Mouse (Mus musculus): ENCODE results near the gene Nrm.
A peak's percentile ranks its signal among the peaks of the same experiment; 100 is the strongest.

The Nrm gene

DNA sequence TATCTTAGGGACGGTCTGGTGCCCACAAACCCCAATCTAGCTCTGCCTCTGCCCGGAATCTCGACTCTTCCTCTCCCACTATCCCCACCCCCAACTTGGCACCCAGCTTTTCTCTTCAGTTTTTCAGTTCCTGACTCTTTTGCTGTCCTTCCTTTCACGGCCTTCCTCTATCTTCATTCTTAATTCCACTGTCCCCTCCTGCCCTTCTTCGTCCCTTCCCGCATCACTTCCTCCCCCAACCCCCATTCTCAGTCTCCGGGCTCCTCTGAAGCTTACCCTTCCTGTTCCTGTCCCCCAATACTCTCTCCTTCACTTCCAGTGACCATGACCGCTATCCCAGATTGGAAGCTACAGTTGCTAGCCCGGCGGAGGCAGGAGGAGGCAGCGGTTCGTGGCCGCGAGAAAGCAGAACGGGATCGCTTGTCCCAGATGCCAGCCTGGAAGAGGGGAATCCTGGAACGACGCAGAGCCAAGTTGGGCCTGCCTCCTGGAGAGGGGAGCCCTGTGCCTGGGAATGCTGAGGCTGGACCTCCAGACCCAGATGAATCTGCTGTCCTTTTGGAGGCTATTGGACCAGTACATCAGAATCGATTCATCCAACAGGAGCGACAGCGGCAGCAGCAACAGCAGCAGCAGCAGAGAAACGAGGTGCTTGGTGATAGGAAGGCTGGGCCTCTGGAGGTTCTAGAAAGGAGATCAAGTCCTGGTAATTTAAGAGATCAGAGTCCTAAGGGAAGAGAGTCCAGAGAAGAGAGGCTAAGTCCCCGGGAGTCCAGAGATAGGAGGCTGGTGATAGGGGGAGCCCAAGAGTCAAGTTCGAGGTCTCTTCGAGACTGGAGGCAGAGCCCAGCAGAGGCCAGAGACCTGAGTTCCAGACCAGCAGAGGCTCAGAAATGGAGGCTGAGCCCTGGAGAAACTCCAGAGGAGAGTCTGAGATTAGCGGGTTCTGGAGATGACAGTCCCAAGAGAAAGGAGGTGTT lies 6.1 kb downstream of the Nrm start:
- DNase-seq (ENCODE audit: low spot score in 2 of 2): no peak

DNA sequence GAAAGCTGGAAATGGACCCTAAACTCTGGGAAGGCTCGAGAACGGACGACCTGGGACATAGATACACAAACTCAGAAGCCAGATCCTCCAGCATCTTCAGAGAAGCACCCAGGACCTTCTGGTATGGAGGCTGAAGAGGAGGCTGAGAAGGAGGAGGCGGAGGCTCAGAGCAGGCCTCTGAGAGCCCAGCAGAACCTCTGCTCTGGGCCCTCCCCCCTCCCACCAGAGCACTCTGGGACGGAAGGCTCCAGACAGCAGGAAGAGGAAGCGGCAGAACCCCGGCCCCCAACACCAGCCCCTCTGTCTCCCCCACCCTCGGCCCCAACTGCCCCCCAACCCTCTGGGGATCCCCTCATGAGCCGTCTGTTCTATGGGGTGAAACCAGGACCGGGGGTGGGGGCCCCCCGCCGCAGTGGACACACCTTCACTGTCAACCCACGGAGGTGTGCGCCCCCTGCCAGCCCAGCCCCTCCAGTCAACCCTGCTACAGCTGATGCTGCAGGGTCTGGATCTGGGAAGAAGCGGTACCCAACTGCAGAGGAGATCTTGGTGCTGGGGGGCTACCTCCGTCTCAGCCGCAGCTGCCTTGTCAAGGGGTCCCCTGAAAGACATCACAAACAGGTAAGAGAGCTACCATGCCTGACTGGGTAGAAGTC lies 7.2 kb downstream of the Nrm start:
- no peak for DNase-seq (ENCODE audit: low spot score in 2 of 2)

DNA sequence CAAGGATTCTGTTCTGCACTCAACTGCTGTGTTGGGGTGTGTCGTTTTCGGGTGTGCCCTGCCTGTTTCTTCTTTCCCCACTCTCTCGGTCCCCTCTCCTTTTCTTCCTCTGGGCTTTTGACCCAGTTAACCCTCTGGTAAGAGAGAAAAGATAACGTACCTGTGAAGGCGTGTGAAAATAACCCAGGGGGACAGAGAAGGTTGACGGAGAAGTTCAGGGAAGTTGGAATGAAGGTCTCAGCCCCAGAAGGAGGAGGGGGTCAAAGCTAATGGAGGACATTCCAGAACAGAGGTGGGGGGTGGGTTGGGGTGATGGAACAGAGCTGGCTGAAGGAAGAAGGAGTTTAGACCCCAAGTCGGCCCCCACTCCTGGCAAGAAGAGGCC lies 7.8 kb downstream of the Nrm start:
- no peak for DNase-seq (ENCODE audit: low spot score in 2 of 2)

DNA sequence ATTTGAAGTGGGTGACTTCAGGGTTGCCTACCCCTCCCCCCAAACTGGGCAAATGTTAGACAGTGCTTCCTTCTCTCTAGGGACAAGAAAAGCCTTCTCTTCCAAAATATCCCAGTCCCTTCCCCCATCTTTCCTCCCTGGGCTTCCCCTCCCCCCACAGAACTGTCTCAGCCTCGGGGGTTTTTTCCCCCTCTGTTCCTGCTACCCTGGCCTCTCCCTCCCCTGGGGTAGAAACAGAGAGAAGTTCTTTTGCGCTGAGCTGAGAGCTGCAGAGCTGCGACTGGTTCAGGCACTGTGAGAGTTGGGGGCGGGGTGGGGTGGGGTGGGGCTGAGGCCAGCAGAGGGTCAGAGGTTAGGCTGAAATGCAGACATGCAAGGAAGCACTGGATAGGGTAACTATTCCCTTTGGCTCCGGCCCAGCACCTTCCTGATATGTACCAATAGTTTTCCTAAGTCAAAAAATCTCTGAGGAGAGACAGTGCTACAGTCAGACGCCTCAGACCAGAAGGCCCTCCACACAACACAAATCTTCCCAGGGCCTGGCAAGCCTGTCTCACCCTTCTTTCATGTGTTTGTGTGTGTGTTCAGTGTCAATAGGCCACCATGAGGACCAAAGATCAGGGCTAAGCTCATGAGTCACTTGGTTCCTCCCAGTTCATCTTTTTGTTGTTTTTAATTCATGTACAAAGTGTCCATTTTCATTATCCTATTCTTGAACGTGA lies 8.4 kb downstream of the Nrm start:
- DNase-seq (ENCODE audit: low spot score in 2 of 2): peak in 1 of 2 experiments; percentile 59

DNA sequence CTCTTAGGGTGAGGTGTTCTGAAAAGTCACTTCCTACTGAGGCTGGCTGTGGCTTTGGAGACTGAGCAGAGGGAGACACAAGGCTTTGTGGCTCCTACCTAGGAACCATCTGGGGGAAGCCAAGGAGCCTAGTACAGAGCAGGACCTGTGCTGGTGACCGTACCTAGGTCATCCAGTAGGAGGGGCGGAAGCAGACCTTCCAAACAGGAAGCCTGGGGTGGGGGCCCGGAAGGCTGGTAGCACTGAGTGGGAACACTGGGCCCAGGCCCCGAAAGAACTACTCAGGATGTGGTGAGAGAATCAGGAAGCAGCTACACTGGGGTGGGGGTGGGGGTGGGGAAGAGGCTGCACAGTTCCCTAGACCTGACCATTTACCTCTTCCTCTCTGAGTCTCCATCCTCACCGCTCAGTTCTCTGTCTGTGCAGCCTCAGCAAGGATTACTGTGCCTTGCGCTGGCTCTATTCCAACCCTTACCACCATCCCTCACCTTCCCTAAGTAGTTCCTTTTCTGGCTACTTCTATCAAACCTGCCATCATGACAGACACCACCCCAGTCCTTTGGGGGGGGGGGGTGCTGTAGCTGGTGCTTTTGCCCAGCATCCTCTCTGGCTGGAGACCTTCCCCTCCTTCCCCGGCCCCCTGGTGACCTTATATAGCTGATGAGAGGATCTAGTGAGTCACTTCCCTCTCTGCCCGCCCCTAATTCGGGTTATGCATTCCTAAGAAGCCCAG lies 9.2 kb downstream of the Nrm start:
- peak; percentile 52 to 67 for DNase-seq (ENCODE audit: low spot score in 2 of 2)

DNA sequence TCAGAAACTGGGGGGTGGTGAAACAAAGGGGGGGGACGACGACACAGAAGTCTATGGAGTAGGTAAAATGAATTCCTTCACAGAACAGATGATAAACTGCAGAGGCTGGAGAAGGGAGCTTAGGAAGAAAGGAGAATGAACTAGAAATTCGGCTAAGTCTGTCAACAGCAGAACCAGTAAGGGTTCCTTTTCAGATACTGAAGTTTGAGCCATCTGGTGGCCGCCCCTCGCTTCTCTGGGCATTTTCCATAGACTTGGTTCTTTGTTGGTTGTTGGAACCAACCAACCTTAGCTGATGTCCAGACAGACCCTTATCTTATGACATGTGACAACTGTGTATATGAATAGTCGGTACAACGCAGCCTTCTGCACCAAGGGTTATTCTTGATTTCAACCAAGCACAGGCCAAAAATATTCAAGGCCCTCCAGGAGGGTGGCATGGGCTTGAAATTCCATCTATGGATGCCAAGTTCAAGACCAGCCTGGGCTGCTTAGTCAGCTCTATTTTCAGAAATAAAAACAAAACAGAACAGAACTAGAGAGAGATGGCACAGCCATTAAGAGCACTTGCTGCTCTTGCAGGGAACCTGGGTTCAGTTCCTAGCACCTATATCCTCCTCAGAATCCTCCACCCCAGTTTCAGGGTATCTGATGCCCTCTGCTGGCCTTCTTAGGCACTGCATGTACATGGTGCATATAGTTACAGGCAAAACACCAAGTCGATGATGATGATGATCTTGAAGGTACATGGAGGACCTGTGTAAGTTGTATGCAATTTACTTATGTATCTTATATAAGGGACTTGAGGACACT lies 10.0 kb downstream of the Nrm start:
- DNase-seq (ENCODE audit: low spot score in 2 of 2): no peak

DNA sequence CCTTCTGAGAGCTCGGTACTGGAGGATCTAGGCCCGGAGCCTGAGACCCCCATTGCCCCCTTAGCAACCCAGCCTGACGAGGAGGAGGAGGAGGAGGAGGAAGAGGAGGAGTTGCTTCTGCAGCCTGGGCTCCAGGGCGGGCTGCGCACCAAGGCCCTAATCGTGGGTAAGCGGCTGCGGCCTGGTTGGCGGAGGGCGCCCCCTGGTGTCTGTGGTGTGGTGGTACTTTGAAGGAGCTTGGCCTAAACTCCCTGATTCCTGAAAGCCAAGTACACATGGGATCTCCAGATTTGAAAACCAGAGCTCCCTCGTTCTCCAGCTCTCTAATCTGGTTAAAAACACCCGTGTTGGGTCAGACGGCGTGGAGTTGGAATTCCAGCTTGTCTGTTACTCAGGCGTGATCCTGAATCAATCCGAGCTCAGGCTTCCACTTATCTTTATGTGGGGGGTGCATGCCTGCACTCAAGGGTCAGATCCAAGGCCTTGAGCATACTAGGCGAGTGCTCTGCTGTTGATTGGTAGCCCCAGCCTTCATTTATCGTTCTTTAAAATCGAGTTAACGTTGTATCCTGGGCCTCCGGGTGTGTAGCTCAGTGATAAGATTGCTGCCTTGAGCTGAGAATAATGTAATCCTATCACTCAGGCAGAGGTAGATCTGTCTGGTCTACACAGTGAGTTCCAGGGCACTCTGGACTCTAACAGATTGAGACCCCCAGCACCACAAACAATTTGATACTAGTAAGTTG lies 12.8 kb downstream of the Nrm start:
- peak; percentile 69 to 81 for DNase-seq (ENCODE audit: low spot score in 2 of 2)

DNA sequence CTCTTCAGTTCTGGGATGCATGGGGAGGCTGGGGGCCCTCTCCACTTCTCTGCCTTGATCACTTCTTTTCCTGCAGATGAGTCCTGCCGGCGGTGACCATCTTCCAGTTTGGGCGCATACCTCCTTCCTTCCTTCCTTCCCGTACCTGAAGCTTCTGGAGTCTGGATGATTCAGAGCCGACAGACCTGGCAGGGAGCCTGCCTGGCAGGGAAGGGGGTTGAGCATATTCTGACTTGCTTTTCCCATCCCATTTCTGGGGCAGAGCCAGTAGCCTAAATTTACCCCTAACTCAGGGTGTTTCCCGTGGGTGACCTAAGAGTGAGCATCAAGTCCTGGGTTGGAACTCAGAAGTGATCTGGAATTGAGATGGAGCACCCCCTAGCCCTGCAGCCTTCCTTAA lies 13.6 kb downstream of the Nrm start:
- no peak for DNase-seq (ENCODE audit: low spot score in 2 of 2)

DNA sequence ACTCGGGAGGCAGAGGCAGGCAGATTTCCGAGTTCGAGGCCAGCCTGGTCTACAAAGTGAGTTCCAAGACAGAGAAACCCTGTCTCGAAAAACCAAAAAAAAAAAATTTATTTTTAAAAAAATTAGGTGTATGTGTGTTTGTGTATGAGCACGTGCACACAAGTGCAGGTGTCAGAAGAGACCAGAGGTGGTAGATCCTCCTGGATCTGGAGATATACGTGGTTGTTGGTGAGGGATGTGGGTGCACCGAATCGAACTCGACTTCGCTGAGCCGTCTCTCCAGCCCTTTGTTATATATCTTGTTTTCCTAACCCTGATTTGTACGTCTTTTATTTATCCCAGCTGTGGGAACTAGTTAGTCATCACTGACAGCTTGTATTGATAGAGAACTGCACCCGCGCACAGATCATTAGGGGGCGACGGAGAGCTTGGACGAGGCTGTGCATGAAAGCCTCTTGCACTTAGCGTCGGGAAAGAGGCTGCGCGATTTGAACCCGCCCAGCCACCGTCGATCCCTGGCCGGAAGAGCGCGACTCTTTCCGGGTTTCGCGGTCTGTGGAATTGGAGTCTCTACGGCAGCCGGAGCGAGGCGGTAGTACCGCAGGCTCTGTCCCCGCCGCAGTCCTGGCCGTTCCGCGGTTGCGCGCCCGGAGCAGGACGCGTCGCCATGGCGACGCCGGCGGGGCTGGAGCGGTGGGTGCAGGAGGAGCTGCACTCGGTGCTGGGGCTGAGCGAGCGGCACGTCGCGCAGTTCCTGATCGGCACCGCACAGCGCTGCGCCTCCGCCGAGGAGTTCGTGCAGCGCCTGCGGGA lies 18.3 kb downstream of the Nrm start, which contains the start of gene Dhx16:
TSS of gene Dhx16 (plus strand) at position 575 of the 813 bp plus-strand sequence.
- peak; percentile 92 to 95 for DNase-seq (ENCODE audit: low spot score in 2 of 2)

DNA sequence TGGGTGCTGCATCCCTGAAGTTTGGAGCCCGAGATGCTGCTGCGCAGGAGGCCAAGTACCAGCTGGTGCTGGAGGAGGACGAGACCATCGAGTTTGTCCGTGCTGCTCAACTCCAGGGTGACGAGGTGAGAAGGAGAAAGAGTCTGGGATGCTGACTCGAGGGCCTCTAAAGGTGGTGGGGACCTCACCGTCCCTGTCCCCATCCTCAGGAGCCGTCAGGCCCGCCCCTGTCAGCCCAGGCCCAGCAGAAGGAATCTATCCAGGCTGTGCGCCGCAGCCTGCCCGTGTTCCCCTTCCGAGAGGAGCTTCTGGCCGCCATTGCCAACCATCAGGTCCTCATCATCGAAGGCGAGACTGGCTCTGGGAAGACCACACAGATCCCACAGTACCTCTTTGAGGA lies 21.8 kb downstream of the Nrm start:
- DNase-seq (ENCODE audit: low spot score in 2 of 2): no peak

DNA sequence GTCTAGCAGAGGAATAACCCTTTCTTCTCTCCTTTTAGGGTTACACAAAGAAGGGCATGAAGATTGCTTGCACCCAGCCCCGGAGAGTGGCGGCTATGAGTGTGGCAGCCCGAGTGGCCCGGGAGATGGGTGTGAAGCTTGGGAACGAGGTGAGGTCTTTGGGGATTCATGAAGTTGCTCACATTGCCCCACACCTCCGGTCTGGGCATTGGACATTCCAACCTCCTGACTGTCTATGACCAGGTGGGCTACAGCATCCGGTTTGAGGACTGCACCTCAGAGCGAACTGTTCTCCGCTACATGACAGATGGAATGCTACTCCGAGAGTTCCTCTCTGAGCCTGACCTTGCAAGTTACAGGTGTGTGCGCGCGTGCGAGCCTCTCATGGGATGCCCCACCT lies 22.7 kb downstream of the Nrm start:
- no peak for DNase-seq (ENCODE audit: low spot score in 2 of 2)

DNA sequence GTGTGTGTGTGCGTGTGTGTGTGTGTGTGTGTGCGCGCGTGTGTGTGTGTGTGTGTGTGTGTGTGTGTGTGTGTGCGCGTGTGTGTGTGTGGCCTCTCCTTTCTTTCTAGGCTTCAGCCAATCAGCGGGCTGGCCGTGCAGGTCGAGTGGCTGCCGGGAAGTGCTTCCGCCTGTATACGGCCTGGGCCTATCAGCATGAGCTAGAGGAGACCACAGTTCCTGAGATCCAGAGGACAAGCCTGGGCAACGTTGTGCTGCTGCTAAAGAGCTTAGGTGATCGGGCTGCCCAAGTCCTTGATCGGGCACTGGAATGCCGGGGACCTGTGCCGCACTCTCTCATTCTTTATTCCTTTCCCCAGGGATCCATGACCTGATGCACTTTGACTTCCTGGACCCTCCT lies 26.6 kb downstream of the Nrm start:
- DNase-seq (ENCODE audit: low spot score in 2 of 2): no peak

DNA sequence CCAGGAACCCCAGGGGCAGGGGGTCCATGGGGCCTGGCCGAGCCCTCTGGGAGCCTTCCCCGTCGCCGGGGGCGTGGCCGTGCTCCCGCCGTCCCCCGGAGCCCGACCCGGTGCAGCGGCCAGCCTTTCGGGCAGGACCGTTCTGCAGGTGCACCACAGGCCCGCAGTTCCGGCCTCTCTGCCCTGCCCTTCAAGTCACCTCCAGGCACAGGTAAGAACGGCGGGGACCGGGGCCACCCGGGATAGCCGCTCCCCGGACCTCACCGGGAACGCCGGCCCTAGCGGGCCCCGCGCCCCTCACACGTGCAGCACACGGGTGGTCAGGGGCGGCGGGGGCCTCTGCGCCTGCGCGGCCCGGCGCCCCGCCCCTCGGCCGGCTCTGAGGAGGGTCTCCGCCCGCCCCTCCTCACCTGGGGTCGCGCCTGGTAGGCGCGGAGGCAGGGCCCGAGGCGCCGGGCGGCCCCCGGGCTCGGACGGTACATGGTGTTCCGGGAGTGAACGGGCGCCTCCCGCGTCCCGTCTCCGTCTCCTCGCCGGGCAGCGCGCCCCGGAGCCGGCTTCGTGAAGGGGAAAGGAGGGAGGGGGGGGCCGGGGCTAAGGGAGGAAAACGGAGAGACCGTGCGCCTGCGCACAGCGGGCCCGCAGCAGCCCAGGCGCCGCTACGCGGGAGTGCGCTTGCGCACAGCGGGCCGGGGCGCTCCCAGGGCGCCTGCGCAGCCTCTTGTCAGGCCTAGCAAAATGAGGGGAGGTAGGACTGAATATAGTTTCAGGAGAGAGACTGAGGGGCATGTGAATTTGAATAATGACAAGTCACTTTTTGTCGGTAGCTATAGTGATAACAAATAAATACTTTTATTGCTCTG lies 35.9 kb downstream of the Nrm start, which contains the start of gene 2310061I04Rik:
TSS of gene 2310061I04Rik (minus strand) at position 651 of the 863 bp plus-strand sequence.
- DNase-seq (ENCODE audit: low spot score in 2 of 2): peak; percentile 85 to 89

DNA sequence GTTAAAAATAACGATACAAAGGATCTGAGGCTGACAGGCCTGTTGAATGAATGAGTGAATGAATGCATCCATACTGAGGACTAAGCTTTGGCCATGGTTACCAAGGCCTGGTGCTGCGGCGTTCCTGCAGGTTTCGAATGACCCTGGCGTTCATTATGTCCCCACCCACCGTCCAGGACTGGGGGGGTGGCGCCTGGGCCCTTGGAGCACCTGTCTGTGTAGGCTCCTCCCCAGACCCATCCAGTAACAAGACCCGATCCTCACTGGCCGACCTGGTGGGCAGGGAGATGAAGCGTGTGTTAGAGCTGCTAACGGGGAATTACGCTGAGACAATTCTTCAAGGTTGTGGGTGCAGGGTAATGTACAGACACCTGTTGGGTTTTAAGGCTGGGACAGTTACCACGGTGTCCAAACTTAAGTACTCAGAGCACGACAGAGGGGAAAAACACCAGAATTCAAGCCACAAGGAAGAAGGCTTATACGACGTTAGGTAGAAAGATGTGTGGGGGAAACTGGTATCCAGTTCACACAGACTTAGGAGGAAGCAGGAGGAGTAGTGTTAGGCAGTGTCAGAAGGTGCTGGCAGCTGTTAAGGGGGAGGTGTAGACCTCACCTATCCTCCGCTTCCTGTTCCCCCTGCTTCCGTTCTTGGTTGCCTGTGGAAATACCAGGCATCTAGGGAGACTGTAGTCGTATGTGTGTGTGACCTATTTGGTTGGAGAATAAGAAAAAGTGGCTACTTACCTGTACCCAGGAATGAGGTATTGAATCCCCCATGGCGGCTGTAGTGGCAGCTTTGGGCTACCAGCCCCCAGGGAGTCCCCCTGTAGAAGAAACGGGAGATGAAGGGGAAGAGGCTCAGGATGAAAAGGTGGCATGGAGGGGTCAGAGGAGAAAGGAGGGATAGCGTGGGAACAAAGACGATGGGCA lies 36.8 kb downstream of the Nrm start:
- DNase-seq (ENCODE audit: low spot score in 2 of 2): no peak

DNA sequence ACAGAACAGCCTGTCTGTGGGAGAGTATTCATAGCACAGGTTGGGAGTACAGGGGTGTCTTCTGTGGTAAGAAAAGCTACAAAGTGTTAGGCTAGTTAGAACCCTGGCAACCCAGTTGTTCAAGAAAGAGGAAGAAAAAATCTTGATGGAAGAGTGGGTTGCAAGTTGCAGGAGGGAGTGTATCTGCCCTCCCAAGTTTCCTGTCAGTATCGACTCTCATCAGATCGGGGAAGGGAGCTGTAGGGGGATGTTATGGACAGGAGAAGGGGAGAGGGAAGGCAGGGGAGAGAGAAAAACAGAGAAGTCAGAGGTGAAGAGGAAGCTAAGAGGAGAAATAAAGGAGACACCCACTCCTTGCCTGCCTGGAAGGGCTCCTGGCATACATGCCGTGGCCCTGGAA lies 39.5 kb downstream of the Nrm start:
- DNase-seq (ENCODE audit: low spot score in 2 of 2): no peak

DNA sequence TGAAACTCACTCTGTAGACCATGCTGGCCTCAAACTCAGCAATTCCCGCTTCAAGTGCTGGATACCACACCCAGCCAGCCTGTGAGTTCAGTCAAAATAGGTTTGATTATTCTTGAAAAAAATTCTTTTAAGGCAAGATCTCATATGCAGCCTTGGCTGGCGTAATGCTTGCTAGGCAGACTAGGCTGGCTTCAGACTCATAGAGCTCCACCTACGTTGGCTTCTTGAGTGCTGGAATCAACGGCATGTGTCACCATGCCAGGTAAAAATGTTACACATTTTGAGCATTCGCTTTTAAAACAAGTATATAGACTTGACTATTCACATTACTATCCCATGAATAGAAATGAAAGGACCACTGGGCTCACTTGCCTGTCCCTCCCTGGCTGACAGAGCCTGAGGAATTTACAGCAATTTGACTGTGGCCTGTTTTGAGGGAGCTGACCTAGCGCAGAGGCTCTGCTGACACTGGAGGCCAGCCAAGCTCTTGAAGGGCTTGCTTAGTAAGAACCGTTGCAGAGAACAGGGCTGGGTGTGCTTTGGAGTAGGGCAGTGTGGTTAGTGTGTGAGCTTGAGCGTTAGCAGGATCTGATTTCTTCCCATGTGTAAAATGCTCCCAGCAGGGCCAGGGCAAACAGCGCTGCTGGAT lies 42.3 kb downstream of the Nrm start:
- DNase-seq (ENCODE audit: low spot score in 2 of 2): no peak

DNA sequence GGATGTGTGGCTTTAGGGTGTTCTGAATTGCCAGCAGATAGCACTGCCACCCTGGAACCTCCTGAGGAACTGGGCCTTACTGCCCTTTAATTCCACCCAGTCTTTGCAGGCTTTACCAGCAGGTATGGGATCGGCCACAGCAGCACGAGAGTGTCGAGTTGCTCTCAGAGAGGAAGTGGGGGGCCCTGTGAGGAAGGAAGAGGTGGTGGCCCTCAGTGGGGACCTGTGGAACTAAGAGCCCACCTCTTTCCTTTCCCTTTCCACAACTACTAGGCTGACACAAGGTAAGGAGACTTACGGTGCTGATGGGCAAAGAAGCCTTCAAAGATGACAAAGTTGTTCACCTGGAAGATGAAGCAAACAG lies 42.9 kb downstream of the Nrm start:
- DNase-seq (ENCODE audit: low spot score in 2 of 2): no peak

Data from frontal cortex, postnatal 10 days (tissue).